Mouse (Mus musculus) liver, postnatal 0 days (tissue): Measurements from ENCODE around the gene Top1. TPM values are rescaled to one million over a fixed set of nuclear protein-coding genes. Genes with fewer than 3 reads are reported as not detected.

ENCODE experiments used
- ATAC-seq: fragments of 200-750 bp; cut with Nextera tagmentation; 2 replicates; pipeline ENCODE4 v1.8.0; 2017; ENCODE audit warnings: mild to moderate bottlenecking, moderate library complexity
- DNase-seq: peaks from one replicate; pipeline ENCODE4 v3.0.0-alpha.2; 2016
- H3K27ac ChIP-seq: fragments of 300-500 bp; sonication (generic); 2 replicates; pipeline ENCODE4 v1.5.1; 2014; ENCODE audit warnings: antibody characterized with exemption, moderate library complexity, mild to moderate bottlenecking, low read depth
- H3K27me3 ChIP-seq: fragments of 300-500 bp; sonication (generic); 2 replicates; pipeline ENCODE4 v1.6.1; 2014; ENCODE audit warnings: low read length, control low read depth, mixed read lengths; ENCODE audit not compliant: insufficient read depth
- H3K36me3 ChIP-seq: fragments of 300-500 bp; sonication (generic); replicated peaks from 2 replicates; pipeline ENCODE4 v1.6.1; 2014; ENCODE audit warnings: mild to moderate bottlenecking, control low read depth, low read length, moderate library complexity, mixed read lengths; ENCODE audit not compliant: insufficient read depth
- H3K4me1 ChIP-seq: fragments of 300-500 bp; sonication (generic); 2 replicates; pipeline ENCODE4 v1.6.1; 2014; ENCODE audit warnings: antibody characterized with exemption, mild to moderate bottlenecking, control low read depth; ENCODE audit not compliant: insufficient read depth
- H3K4me2 ChIP-seq: fragments of 300-500 bp; sonication (generic); 2 replicates; pipeline ENCODE4 v1.6.1; 2014; ENCODE audit warnings: low read depth, mild to moderate bottlenecking, low read length, moderate library complexity, mixed read lengths
- H3K4me3 ChIP-seq: fragments of 300-500 bp; sonication (generic); 2 replicates; pipeline ENCODE4 v1.5.1; 2014; ENCODE audit warnings: low read depth, low read length
- H3K9ac ChIP-seq: fragments of 300-500 bp; sonication (generic); replicated peaks from 2 replicates; pipeline ENCODE4 v1.6.1; 2014; ENCODE audit warnings: mild to moderate bottlenecking, moderate library complexity
- H3K9me3 ChIP-seq: fragments of 300-500 bp; sonication (generic); 2 replicates; pipeline ENCODE4 v1.6.1; 2016; ENCODE audit warnings: mild to moderate bottlenecking, control low read depth, low read length, mixed read lengths
- CTCF ChIP-seq: sonication (generic); IDR thresholded peaks from 2 replicates; pipeline ENCODE4 v1.5.1; 2016; ENCODE audit warnings: antibody characterized with exemption, low read depth
- EP300 ChIP-seq: IDR thresholded peaks from 2 replicates; pipeline ENCODE4 v1.6.1; 2016; ENCODE audit warnings: antibody characterized with exemption, low read depth, mild to moderate bottlenecking
- WGBS: fragments of 180-500 bp; shearing (Covaris S2); extraction: QIAGEN DNeasy Blood & Tissue Kit; methylation state at CpG from one replicate; pipeline ENCODE4 v1.1.7; 2014; ENCODE audit not compliant: insufficient replicate concordance; 5-methylcytosine and 5-hydroxymethylcytosine counted together
- microRNA-seq: library from miRNA; unstranded; fragments of <30 nt; microRNA quantifications from one replicate; pipeline ENCODE4, GENCODE M21; 2016
- polyA plus RNA-seq: library from polyadenylated mRNA; unstranded; fragments of >200 nt; fragmentation: Nextera tagmentation; extraction: Ambion mirVana; gene quantifications from 2 replicates; pipeline ENCODE4 v1.2.1, GENCODE M21; 2015

The Top1 gene
- polyA plus RNA-seq, 1 experiment from 2014 or later, result 30.5 TPM

DNA sequence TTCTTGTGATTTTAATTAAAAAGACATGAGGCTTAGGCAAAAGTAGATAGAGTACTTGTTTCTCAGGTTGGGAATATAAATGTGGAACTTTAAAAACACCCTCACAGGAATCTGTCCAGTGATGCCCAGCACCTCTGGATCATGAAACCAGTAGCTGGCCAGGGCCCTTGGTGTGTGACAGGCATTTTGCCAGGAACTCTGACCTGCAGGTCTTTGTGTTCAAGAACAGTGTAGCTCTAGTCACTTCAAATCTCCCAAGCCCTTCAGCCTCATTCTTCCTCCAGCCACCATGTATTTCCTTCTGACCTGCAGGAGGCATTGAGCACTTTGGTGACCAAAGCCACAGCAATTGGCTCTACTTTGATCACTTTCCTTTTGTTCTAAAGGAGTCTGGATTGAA is 124.7 kb downstream of the Top1 start:
- no peak for DNase-seq
- H3K4me3 ChIP-seq, result no peak overlapping the region
- H3K9me3 ChIP-seq, result no peaks in the 10 kb centered on the region
- no peak for ATAC-seq
- no peak overlapping the region for H3K27ac ChIP-seq
- H3K4me1 ChIP-seq, result no peaks in the 10 kb centered on the region
- H3K9ac ChIP-seq, result no peak overlapping the region
- no peaks in the 10 kb centered on the region for H3K27me3 ChIP-seq
- H3K4me2 ChIP-seq, result no peak overlapping the region
- H3K36me3 ChIP-seq, result 0 out of 2 replicates have a peak, but pooled peaks cover 7% of the 10 kb centered on the region
- TF ChIP-seq CTCF, result no peak
- TF ChIP-seq EP300, result no peak

DNA sequence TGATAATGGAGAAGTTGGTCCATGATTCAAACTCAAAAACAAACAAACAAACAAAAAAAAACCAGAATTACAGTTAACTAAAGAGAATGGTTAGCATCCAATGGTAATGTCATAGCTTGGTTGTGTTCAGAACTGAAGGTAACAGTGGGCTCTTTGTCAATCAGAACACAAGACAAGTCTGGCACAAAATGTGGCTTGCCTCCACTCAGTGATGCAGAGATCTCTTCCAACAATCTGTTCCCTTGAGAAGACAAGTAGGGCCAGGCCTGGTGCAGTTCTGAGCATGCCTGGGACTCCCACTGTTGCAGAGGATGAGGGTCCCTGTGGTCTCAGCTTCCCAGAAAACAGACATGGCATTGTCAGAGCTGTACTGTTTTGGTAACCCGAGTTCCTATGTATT is 125.2 kb downstream of the Top1 start:
- no peak for TF ChIP-seq CTCF
- no peak for TF ChIP-seq EP300
- Histone ChIP-seq H3K36me3 (0 out of 2 replicates have a peak, but pooled peaks cover 7% of the 10 kb centered on the region), H3K27me3 (no peaks in the 10 kb centered on the region), H3K4me1 (no peaks in the 10 kb centered on the region), H3K4me3 (no peak overlapping the region), H3K9ac (no peak overlapping the region), H3K4me2 (no peak overlapping the region), H3K9me3 (no peaks in the 10 kb centered on the region), H3K27ac (no peak overlapping the region)
- DNase-seq (no peak), ATAC-seq (no peak)
- 89% methylated on average over 1 of the region's 1 CpGs for WGBS

GRCm38 (mm10) chr2:160771325-160772276 is 125.9 kb downstream of the Top1 start:
- Histone ChIP-seq H3K9me3 (no peaks in the 10 kb centered on the region), H3K27me3 (no peaks in the 10 kb centered on the region), H3K4me2 (no peak overlapping the region), H3K27ac (no peak overlapping the region), H3K4me1 (no peaks in the 10 kb centered on the region), H3K36me3 (0 out of 2 replicates have a peak, but pooled peaks cover 7% of the 10 kb centered on the region), H3K9ac (no peak overlapping the region), H3K4me3 (no peak overlapping the region)
- ATAC-seq (no peak), DNase-seq (no peak)
- TF ChIP-seq CTCF, result no peak
- WGBS, result 77% methylated on average over 8 of the region's 8 CpGs

Small RNA genes lying within 50 kb of the gene (microRNA-seq; reads per million reads assigned to microRNA genes)
- not detected for gene Gm23968

Other genes with a start within 250 kb of the Top1 start
- 5.0 and 6.6 TPM in 2 replicates for gene Plcg1, start 85.4 kb downstream of the Top1 start, polyA plus RNA-seq
- 4.1 and 6.0 TPM in 2 replicates for gene Zhx3, start 227.1 kb downstream of the Top1 start, polyA plus RNA-seq
- gene Lpin3, start 234.8 kb downstream of the Top1 start, polyA plus RNA-seq, result 0.91 and 1.2 TPM in 2 replicates